Mouse (Mus musculus): ENCODE measurements around the gene Gm4131. TPM values are rescaled to one million over a fixed set of nuclear protein-coding genes. Genes with fewer than 3 reads are reported as not detected.

Gm4131 gene
- total and polyA plus RNA-seq, 2 experiments from 2014 or later: 0.22 TPM; not detected in 1

- Histone ChIP-seq H3K4me3 (ENCODE audit: low read depth, low read length) (no peak overlapping the region), H3K27ac (ENCODE audit: low read depth, low read length) (no peak overlapping the region), H3K4me2 (ENCODE audit: low read depth) (no peak overlapping the region), H3K9ac (no peak overlapping the region), H3K27me3 (ENCODE audit: insufficient read depth, low read length) (no peaks in the 10 kb centered on the region), H3K36me3 (ENCODE audit: insufficient read depth) (no peaks in the 10 kb centered on the region), H3K9me3 (ENCODE audit: low read length) (no peaks in the 10 kb centered on the region), H3K4me1 (ENCODE audit: insufficient read depth) (no peaks in the 10 kb centered on the region)
- DNase-seq (peak; percentile 27), ATAC-seq (no peak)
- no peak for TF ChIP-seq CTCF (IDR thresholded peaks at IDR 0.05; ENCODE audit: low read depth)
- 82% methylated on average over 5 of the region's 5 CpGs for WGBS
Observed at GRCm38 (mm10) chr14:62468753-62469125, 98.0 kb downstream of the Gm4131 start.

GRCm38 (mm10) chr14:62468119-62468752, 98.5 kb downstream of the Gm4131 start:
- Histone ChIP-seq H3K9me3 (ENCODE audit: low read length) (no peaks in the 10 kb centered on the region), H3K36me3 (ENCODE audit: insufficient read depth) (no peaks in the 10 kb centered on the region), H3K27ac (ENCODE audit: low read depth, low read length) (no peak overlapping the region), H3K4me1 (ENCODE audit: insufficient read depth) (no peaks in the 10 kb centered on the region), H3K27me3 (ENCODE audit: insufficient read depth, low read length) (no peaks in the 10 kb centered on the region), H3K4me2 (ENCODE audit: low read depth) (no peak overlapping the region), H3K4me3 (ENCODE audit: low read depth, low read length) (no peak overlapping the region), H3K9ac (no peak overlapping the region)
- DNase-seq: no peak
- TF ChIP-seq CTCF (IDR thresholded peaks at IDR 0.05; ENCODE audit: low read depth): no peak
- ATAC-seq: no peak
- WGBS: 84% methylated on average over 6 of the region's 6 CpGs

- H3K27me3 ChIP-seq (ENCODE audit: insufficient read depth, low read length): no peaks in the 10 kb centered on the region
- H3K4me2 ChIP-seq (ENCODE audit: low read depth): no peak overlapping the region
- no peak overlapping the region for H3K9ac ChIP-seq
- DNase-seq (no peak), ATAC-seq (no peak)
- TF ChIP-seq CTCF (IDR thresholded peaks at IDR 0.05; ENCODE audit: low read depth): no peak
- no peaks in the 10 kb centered on the region for H3K4me1 ChIP-seq (ENCODE audit: insufficient read depth)
- no peak overlapping the region for H3K27ac ChIP-seq (ENCODE audit: low read depth, low read length)
- H3K4me3 ChIP-seq (ENCODE audit: low read depth, low read length): no peak overlapping the region
- WGBS: 15% methylated on average over 9 of the region's 9 CpGs
- H3K36me3 ChIP-seq (ENCODE audit: insufficient read depth): no peaks in the 10 kb centered on the region
- H3K9me3 ChIP-seq (ENCODE audit: low read length): no peaks in the 10 kb centered on the region
Observed at GRCm38 (mm10) chr14:62464966-62465365, 101.8 kb downstream of the Gm4131 start.

DNA sequence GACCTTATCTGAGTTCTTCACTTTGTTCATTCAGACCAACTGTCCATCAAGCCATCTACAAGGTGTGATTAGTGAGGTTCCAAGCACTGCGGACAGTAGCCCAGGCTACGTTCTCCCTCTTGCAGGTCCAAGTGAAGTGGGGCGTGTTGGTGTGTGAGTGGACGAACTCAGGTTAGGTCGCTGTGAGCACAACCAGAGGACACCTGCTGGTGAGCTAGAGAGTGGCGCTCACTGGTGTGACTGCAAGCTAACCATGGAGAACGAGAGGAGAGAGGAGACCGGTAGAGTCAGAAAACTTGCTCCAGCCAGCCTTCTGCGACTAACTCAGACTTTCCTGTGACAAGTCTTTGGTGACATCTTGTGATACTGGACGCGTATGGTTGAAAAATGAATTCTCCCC, 107.2 kb downstream of the Gm4131 start:
- Histone ChIP-seq H3K27me3 (ENCODE audit: insufficient read depth, low read length) (no peaks in the 10 kb centered on the region), H3K9me3 (ENCODE audit: low read length) (no peaks in the 10 kb centered on the region), H3K4me1 (ENCODE audit: insufficient read depth) (peaks cover 18% of the 10 kb centered on the region), H3K4me3 (ENCODE audit: low read depth, low read length) (no peak overlapping the region), H3K9ac (no peak overlapping the region), H3K36me3 (ENCODE audit: insufficient read depth) (no peaks in the 10 kb centered on the region), H3K4me2 (ENCODE audit: low read depth) (no peak overlapping the region), H3K27ac (ENCODE audit: low read depth, low read length) (no peak overlapping the region)
- TF ChIP-seq CTCF (IDR thresholded peaks at IDR 0.05; ENCODE audit: low read depth): peak; percentile 47
- DNase-seq: no peak
- ATAC-seq: no peak
- 69% methylated on average over 11 of the region's 11 CpGs for WGBS

GRCm38 (mm10) chr14:62457420-62458181, 109.1 kb downstream of the Gm4131 start:
- Histone ChIP-seq H3K27me3 (ENCODE audit: insufficient read depth, low read length) (no peaks in the 10 kb centered on the region), H3K4me1 (ENCODE audit: insufficient read depth) (peaks cover 24% of the 10 kb centered on the region), H3K4me3 (ENCODE audit: low read depth, low read length) (peak overlapping the region; percentile 5; the same call in 1 of the 2 replicates), H3K9ac (no peak overlapping the region), H3K4me2 (ENCODE audit: low read depth) (peak overlapping the region; percentile 41), H3K36me3 (ENCODE audit: insufficient read depth) (no peaks in the 10 kb centered on the region), H3K9me3 (ENCODE audit: low read length) (no peaks in the 10 kb centered on the region), H3K27ac (ENCODE audit: low read depth, low read length) (no peak overlapping the region)
- DNase-seq (peak; percentile 96), ATAC-seq (peak; percentile 80)
- WGBS: 16% methylated on average over 22 of the region's 22 CpGs
- TF ChIP-seq CTCF (IDR thresholded peaks at IDR 0.05; ENCODE audit: low read depth): peak; percentile 92

DNA sequence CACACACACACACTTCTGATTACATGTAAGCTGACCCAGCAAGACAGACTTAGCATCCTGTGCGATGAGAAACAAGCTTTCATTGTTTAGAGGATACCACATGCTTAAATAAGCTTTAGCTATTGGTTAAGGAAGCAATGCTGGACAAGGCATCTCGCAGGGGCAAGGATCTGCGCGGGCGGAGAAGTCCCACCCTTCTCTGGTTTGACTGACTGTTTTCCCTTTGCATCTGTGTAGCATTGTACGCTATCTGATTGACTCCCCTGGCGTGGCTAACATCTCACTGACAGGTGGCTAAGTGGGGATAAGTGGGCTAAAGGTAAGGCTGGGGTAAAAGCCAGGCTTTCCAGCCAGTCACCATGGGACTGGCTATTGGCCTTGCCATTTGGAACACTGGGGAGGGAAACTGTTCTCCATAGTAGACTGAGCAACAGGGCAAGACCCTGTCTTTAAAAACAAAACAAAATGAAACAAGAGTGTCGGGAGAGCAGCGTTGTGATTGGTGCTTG, 110.4 kb downstream of the Gm4131 start, which contains the start of gene Gucy1b2:
Gucy1b2 (minus strand) TSS at position 51 of the 509 bp plus-strand sequence.
- H3K4me3 ChIP-seq (ENCODE audit: low read depth, low read length): peak within 1 kb of the TSS; percentile 22
- H3K4me1 ChIP-seq (ENCODE audit: insufficient read depth): peaks cover 24% of the 10 kb centered on the region
- TF ChIP-seq CTCF (IDR thresholded peaks at IDR 0.05; ENCODE audit: low read depth): no peak
- H3K27ac ChIP-seq (ENCODE audit: low read depth, low read length): peak within 1 kb of the TSS; percentile 37
- H3K9ac ChIP-seq: peak within 1 kb of the TSS; percentile 35; the same call in 1 of the 2 replicates
- H3K9me3 ChIP-seq (ENCODE audit: low read length): no peaks in the 10 kb centered on the region
- no peaks in the 10 kb centered on the region for H3K27me3 ChIP-seq (ENCODE audit: insufficient read depth, low read length)
- no peaks in the 10 kb centered on the region for H3K36me3 ChIP-seq (ENCODE audit: insufficient read depth)
- ATAC-seq (no peak; the same call in 1 of the 2 replicates), DNase-seq (peak; percentile 40)
- H3K4me2 ChIP-seq (ENCODE audit: low read depth): peak within 1 kb of the TSS; percentile 41
- WGBS: 39% methylated on average over 9 of the region's 9 CpGs

GRCm38 (mm10) chr14:62455570-62455879, 111.2 kb downstream of the Gm4131 start:
- Histone ChIP-seq H3K4me2 (ENCODE audit: low read depth) (peak overlapping the region; percentile 41), H3K36me3 (ENCODE audit: insufficient read depth) (no peaks in the 10 kb centered on the region), H3K4me1 (ENCODE audit: insufficient read depth) (peaks cover 24% of the 10 kb centered on the region), H3K27me3 (ENCODE audit: insufficient read depth, low read length) (no peaks in the 10 kb centered on the region), H3K9me3 (ENCODE audit: low read length) (no peaks in the 10 kb centered on the region), H3K9ac (0 out of 2 replicates have a peak overlapping the region, but pooled peaks have one; percentile 35), H3K4me3 (ENCODE audit: low read depth, low read length) (peak overlapping the region; percentile 22; the same call in 1 of the 2 replicates), H3K27ac (ENCODE audit: low read depth, low read length) (peak overlapping the region; percentile 37)
- ATAC-seq: peak; percentile 45
- 19% methylated on average over 5 of the region's 5 CpGs for WGBS
- no peak for TF ChIP-seq CTCF (IDR thresholded peaks at IDR 0.05; ENCODE audit: low read depth)
- DNase-seq: peak; percentile 73
